Mouse (Mus musculus) layer of hippocampus, adult 9-10 months (tissue): Measurements from ENCODE around the gene Bcas3.
A peak's percentile ranks its signal among the peaks of the same experiment; 100 is the strongest.

Source experiments
- DNase-seq: peaks from one replicate; pipeline ENCODE4 v3.0.0; 2022; ENCODE audit warnings: low spot score

The Bcas3 gene

DNA sequence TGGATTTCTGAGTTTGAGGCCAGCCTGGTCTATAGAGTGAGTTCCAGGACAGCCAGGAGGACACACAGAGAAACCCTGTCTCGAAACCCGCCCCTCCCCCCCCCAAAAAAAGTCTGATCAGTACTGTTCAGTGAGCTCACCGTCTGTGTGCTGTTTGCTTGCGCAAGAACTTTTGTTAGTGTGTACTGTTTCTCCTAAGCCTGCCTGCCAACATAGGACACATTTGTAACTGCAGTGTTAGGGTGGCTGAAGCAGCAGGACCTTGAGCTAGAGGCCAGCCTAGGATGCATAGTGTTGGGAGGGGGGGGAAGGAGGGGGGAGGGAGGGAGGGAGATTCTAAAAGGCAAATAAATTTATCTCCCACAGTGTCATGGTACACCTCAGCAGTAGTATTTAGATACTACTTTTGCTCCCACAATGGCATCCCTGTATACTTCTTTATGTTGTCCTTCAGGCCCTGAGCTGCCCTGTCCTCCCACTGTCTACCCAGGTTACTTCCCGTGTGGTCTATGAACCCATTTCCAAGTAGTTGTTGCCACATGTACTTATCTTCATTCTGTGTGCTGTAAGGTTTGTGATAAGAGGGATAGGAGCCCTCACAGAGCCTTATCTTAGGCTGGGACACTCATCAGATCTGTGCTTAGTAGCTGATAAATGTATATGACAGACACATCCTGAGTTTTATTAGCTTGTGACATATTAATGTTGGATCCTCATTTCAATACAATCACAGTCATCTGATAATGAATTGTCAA is 176.7 kb downstream of the Bcas3 start:
- DNase-seq, result no peak

DNA sequence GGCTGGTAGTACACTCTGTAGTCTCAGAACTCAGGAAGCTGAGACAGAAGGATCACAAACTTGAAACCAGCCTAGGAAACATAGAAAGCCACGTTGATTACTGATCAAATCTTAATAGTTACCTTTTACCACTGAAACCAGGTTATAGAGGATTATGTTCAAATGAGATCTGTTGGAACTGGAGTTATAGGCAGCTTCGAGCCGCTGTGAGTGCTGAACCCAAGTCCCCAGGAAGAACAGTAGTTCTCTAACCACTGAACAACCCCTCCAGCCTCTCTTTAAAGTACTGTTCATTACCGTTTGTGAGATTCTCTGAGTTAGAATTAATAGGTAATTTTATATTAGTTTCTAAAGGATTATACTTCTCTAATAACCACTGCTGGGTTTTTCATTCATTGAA is 188.0 kb downstream of the Bcas3 start:
- no peak for DNase-seq

DNA sequence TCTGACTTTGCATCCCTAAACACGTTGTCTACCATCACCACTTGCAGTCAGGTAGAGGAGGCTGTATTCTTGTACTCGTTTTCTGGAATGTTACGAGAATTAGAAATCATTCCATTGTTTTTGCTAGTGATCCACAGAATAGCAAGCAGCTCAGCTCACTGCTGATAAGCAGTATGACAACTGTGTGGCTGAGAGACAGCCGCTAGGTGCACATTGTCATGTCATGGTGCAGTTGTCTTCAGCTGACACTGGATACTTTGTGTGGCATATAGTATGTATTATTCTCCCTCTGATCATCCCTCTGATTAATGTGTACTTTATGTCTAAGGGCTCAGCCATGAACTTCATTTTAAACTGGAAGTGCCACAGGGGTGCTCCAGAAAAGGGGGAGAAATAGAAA is 190.3 kb downstream of the Bcas3 start:
- DNase-seq, result no peak

DNA sequence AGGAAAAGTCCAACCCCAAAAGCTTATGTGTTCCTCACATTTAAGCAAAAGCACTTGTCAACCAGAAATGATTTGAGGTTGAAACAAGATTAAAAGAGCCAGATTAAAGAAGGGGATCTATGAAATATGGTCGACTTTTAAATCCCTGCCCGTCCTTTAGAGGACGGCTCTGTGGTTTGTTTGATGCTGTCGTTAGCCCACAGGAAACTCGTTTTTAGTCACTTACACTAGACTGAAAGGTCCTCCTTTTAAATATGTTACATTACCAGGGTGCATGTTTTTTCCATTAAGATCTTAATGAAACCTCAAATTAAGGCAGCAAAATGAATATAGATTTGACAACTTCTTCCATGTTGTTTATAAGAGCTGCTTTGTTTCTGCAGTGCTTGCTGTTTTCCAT is 192.6 kb downstream of the Bcas3 start:
- no peak for DNase-seq

DNA sequence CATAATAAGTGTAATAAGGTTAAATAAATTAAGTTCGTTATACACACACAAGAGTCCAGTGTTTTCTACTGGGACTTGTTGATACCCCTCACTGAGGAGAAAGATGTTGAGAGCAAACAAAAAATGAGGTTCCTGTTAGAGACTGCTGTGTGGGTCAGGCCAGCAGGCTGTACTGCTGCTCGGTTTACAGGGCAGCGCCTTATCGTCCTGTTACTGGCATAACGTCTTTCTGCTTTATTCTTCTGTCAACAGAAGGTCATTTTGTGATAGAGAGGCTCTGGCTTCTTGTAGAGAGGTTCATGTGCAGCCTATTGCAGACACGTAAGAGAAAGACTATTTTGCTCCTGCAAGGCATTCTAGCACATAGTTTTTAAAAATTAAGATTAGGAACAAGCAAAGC is 195.0 kb downstream of the Bcas3 start:
- DNase-seq, result no peak

DNA sequence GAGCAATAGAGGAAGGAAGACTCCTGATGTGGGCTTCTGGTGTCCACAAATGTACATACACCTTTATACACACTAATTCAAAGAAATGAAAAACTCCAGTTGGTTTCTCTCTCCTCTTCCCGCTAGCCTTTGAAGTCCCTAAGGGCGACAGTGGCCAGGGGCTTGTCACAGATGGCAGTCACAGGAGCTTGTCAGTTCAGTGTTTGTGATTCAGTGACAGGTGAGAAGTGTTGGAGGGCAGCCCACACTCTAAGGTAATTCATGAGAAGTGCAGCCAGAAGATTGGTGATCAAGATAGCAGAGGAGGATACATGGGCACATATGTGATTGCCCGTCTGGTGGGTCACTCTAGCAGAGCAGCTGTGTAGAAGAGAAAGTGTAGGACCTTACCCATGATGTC is 196.7 kb downstream of the Bcas3 start:
- DNase-seq, result no peak

DNA sequence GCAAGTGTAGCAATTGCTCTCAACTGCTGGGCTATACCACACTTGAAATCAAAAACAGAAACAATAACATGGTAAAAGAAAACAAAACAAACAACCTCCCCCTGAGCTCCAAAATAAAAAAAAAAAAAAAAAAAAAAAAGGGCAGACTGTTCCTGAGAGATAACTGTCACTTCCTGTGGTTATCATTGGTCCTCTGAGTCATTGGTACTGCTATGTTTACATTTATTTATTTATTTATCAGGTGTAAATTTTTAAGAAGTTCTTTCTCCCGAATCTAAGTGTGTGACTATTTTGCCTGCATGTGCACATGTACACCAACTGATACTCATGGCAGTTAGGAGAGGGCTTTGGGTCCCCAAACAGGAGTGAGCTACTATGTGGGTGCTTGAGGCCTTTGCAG is 202.1 kb downstream of the Bcas3 start:
- DNase-seq, result no peak

DNA sequence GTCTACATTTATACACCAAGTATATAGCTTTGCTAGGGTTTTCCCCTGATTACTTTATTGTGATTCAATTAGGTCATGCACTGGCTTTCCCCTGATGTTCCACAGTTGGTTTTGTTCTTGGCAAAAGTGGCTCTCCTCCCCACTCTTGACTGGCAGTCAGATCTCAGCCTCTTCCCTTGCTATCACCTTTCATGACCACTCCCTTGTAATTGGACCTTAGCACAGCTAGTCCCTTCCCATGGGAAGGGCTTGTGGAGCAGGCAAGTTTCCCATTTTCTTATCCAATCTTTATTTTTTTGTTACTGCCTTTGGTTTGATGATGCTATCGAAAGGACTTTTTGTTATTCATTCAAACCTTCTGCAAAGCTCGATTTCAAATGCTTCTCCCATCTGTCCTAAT is 202.8 kb downstream of the Bcas3 start:
- no peak for DNase-seq

DNA sequence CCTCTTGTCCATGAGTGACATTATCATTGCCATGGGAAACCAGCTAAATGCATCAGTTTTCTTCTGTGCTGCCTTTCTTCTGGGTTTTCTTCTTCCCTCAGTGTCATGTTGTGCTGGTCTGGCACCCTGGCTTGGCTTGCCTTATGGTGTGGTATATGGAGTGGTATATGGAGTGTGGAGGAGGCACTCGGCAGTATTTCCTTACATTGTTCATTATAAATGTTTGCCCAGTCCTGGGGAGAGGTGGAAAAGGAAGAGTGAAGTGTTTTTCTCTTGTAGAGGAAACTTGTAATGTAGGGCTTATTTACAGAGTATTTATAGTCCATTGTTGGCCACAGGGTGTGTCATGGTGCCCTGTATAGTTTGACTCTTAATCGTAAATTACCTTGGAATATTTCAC is 212.1 kb downstream of the Bcas3 start:
- DNase-seq, result no peak

DNA sequence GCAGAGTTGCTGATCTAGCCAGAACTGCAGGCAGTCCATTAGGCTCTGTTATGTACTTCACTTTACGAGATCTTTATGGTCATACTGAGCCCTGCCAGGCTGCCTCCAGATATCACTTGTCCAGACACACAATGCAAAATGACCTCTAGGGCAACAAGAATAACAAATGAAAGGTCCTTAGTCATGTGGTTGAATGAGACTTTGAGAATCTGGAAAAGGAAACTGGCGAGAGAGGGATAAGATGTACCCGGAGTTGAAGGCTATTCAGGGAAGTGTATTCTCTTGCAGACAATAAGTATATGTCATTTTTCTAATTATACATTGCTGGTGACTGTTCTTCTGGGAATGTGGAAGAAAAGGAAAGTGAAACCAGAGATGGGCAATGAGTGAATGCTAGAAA is 218.1 kb downstream of the Bcas3 start:
- no peak for DNase-seq

DNA sequence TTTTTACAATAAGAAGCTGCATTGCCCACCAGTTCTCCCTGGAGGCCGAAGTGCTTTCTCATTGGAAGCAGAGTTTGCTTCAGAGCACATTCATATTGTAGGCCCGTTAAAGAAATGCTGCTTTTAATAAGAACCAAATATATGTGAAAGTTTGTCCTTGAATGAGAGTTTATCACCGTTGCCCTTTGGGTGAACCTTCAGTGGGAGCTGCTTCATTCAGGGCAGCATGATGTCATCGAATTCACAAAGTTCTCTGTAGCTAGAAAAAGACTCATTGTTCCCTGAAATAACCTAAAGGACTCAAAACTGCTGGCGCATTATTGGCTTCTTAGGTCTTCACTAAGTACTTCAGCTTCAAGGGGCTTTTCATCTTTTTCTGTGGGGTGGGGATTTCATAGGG is 219.0 kb downstream of the Bcas3 start:
- DNase-seq, result no peak

DNA sequence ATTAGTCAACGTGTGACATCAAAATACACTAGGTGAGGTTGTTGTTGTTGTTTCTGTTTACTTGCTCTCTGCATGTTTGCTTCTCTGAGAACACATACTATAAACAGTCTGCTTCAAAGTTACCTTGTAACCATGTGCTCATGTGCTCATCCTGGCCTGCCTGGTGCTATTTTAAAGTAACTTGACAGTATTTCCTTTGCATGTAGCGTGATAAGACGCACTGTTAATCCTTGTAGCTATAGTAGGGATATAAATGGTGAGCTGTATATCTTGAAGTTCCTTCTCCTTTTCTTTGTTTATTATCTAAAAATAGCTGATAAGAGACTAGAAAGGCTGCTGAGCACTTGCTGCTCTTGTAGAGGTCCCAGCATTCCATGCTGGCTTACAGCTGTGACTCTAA is 219.6 kb downstream of the Bcas3 start:
- DNase-seq, result no peak

DNA sequence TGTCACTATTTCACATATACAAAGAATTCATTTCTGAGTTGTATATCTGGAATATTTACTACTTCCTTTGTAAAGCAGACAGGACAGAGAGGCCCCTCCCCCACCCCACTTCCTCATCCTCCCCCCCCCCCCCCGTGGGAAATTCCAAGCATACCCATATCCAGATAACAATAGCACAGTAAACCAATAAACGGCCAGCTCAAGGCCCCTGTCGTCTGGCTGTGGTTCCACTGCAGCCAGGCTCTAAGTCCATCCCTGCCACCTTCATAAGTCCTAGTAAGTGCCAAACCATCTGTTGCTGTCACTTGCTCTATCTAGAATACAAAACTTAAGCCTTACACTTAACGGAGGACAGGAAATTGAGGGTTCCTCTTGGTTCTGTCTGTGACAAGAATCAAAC is 221.5 kb downstream of the Bcas3 start:
- DNase-seq, result no peak

DNA sequence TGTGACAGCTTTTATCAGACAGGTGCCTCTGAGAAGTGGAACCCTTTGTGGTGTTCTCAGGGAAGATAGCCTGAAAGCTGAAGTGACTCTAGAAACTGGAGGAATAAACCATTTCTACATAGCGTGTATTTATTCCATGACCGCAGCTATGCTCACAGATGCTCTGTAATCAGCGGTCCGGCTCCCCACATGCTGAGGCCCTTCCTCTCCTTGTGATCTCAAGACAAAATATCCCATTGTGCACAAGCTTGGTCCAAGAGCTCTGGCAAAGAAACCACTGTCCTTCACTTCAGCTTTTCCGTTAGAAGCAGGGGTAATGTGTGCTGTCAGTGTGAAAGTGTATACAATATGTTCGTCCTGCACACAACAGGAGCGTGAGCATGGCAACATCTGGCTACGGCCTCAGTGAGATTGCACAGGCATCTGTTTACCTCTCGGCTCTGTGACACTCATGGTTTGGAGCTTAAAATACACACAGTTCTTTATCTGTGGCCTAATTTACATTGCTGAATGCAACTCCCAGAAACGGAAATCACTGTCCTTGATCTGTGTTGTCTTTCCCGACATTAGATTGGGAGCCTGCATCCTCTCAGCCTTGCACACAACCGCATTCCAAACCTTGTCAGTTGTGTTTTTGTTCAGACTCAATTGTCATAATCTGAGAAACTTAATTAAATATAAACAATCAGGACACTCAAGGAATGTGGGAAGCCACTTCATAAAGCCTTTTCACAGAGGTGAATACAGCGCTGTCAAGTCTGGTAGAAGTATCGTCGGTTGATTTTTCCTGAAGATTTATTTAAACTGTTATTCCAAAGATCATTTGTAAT is 225.1 kb downstream of the Bcas3 start:
- no peak for DNase-seq

DNA sequence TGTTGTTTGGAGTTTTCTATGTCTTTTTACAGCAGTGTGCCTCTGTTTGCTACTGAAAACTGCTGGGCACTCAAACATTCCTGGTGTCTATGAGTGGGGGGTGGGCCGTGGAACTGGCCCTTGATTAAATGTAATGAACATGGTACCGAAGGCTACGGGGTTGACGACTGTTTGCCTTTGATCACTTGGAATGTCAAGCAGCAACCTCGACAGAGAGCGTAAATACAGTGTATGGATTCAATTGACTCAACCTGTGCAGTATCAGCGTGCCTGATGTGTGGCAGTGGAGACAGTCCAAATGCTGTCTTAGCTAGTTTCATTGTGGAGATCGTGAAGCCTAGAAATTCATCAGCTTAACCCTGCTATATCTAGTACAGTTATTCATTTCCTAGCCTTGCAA is 231.1 kb downstream of the Bcas3 start:
- DNase-seq, result no peak

DNA sequence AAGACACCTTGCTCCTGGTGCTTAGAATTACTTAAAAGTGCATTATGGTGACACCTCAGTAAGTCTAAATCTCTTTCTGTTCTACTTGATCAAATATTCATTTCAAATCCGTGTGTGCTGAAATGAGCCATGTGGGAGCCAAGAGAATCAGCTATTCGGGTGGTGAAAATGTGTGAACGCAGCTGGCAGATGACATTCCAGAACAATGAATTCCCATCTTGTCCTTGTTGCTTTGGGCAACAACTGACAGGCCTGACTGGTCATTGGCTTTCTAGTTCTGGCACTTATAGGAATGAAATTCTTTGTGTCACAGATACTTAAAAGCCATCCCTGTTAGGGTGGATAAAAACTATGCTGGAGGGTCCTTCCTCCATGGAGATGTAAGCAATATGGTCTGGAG is 240.7 kb downstream of the Bcas3 start:
- DNase-seq, result peak; percentile 24

DNA sequence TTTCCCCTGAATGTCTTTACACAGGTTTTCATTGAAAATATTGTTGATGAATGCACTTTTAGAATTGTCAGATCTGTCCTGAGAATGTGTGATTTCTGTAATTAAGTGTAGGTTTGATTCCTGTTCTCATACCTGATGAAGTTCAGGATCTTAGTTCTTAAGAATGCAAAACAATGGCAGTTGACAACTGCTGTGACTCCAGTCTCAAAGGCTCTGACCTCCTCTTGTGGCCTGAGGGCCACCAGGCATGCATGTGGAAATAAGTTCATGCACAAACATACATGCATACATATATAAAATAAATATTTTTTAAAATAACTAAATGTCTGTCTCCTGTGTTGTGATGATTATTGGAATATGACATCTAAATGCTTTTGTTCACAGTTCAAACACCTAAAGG is 246.3 kb downstream of the Bcas3 start:
- no peak for DNase-seq

DNA sequence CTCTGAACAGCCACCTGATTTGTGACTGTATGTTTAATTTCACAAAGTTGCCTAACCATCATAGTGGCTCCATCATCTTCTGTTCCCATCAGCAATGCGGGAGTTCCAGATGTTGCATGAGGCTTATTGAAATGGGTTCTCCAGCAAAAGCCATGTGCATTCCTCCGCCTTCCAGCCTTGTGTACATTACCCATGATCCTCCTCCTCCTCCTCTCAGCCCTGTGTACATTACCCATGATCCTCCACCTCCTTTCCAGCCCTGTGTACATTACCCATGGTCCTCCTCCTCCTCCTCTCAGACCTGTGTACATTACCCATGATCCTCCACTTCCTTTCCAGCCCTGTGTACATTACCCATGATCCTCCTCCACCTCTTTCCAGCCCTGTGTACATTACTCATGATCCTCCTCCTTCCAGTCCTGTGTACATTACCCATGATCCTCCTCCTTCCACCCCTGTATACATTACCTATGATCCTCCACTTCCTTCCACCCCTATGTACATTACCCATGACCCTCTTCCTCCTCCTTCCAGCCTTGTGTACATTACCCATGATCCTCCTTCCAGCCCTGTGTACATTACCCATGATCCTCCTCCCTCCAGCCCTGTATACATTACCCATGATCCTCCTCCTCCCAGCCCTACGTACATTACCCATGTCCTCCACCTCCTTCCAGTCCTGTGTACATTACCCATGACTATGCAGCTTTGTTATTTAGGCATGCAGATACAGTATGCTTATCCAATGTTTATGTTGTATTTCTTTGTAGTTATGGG is 250.8 kb downstream of the Bcas3 start:
- DNase-seq, result no peak

DNA sequence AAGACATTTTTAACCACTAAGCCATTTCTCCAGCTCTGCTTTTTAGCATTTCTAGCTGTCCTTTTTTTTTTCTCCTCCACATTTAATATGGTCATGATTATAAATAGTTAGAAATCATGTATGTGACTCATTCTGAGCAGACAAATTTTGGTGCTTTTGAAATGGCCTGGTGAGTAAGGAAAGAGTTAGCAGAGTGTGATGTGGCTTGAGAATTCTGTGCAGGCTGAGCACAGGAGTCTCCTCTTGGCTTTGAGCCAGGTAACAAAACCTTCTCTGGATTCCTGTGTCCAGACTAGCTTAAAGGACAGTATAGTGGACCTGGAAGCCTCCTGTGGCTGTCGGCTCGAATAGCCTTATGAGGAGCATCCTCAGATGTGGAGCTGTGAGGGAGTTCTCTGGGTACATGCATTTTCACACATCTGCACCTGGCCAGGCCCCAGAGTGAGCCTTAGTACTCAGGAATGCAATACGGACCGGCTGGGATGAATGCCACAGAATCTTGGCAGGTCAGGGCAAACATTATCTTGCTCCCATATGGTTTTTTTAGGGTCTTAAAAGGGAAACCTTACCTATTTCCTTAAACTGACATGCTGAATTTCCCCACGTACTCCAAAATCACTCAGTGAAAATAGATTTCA is 256.5 kb downstream of the Bcas3 start:
- DNase-seq, result no peak

DNA sequence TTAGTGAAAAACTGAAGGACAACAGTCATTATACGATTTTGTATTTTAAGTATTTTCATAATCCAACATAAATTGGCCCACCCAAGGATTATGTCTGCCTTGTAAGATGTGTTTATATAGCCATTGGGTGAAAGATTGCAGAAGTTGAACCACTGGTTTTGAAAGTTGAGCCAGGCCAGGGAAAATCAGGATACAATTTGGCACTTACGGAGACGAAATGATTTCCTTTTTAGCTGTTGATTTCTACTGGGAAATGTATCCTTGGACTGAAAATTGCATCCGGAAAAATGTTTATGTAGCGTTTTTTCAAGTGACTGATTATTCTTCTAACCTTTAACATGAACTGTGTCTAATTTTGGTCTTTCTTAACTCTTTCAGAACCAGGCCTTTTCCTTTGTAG is 260.1 kb downstream of the Bcas3 start:
- DNase-seq, result no peak

DNA sequence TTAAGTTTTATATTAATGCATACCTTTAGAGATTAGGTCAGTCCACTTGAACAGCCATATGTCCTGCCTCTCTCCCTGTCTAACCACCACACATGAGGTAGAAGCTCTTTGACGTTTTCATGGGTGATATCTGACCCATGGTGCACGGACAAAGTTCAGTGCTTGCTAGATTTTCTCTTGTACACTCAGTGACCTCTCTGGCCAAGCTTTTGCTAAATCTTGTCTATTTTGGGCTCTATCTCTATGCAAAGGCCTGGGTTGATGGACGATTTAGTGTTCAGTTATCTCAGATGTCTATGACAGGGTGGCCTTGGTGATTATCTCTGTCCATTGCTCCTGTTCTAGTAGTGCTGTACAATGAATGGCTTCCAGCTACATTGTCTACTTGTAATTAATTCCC is 260.6 kb downstream of the Bcas3 start:
- DNase-seq, result no peak

DNA sequence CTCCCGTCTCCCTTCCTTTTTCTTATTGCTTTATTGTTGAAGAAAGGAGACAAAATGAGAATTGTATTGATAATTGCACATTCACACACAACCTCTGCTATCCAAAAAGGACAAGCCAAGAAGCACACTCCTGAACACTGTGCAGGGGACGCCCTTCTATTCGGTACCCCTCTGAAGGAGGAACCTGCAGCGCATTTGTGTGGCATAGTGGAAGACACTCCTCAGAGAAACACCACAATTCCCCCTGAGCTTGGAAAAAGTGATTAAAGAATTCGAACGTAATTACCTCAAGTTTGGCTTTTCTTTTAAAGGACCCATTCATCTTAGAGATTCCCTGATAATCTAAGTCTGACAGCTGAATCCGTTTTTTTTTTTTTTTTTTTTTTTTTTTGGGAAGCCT is 261.5 kb downstream of the Bcas3 start:
- DNase-seq, result no peak

DNA sequence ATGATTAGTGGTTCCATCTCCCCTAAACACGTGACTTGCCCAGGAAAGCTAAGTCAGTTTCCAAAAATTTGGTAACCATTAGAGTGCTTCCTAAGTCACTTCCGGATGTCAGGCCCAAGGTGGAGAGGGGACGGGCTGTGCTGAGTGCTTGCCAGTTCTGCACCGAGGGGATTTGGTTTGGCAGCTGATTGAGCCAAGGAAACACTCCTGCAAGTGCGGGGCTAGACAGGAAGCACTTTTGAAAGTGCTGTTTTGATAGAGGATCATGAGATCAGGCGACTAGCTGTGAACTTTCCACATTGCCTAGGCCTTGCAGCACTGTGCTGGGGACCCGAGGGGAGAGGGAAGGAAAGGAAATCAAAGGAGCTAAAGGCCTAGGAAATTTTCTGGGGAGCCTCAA is 262.5 kb downstream of the Bcas3 start:
- DNase-seq, result no peak
